Mouse (Mus musculus) left cerebral cortex, adult 11 months (tissue): ENCODE results near the gene Olfr1359.
"Not testable (repeated sequence)": the region's sequence is repeated elsewhere in the genome, so short reads cannot be mapped to it uniquely, and the experiment has no call there.

ENCODE experiments used
- DNase-seq: peaks from one replicate; pipeline ENCODE4 v3.0.0; 2022; ENCODE audit warnings: low spot score

Olfr1359 gene

DNA sequence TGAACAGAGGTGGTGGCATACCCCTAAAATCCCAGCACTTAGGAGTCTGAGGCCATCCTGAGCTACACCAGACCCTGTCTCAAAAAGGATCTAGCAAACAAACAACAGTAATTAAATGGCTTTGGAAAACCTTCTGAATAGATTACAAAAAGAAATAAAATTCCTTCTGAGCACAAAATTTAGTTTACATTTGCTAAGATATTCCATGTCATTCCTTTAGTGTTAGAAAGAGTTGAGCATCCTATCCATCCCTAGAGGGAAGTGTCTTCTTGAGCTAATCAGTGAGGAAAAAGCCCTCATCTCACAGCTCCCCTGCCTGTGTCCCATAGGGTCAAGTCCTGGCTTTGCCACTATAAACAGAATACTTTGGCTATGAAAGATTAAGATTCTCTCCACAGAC is at the start of gene Olfr1359:
Gene Olfr1359, plus strand, starts transcription at position 301 of the 400 bp plus-strand sequence.
- DNase-seq, result no peak

DNA sequence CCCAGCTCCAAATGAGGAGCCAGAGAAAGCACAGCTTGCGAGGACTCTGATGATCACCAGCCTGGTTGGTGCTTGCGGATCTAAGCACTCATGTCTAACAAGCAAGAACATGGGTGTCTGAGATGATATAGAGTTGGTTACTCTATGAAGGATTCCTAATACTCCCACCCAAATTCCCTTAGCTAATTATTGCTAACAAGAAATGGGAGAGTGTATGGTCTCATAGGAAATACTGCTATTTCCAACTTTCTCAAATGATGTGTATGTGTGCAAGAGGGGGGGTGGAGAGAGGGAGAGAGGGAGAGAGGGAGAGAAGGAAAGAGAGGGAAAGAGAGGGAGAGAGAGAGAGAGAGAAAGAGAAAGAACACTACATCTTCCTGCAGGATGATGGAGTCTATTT is 34.6 kb upstream of the Olfr1359 start, which contains the start of gene Olfr1361:
Gene Olfr1361, minus strand, starts transcription at position 101 of the 400 bp plus-strand sequence.
- no peak for DNase-seq

DNA sequence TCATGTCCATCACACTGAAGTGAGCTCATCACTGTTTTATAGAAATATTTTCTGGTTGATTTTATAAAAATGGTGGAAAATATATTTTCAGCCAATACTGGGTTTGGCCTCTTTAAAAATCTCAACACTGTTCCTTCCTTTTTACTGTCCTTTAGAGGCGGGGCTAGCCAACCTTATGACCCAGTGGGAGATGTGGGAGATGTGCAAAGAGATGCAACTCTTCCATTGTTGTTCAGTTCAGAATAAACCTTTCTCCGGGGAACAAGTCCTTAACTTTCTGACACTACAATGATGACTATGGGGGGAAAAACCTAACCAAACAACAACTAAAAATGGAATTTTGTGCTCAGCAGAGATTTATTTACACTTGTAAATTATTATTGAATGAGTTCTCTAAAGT is 20.6 kb upstream of the Olfr1359 start, which contains the start of gene Olfr1360:
Gene Olfr1360, minus strand, starts transcription at position 101 of the 400 bp plus-strand sequence.
- no peak for DNase-seq

DNA sequence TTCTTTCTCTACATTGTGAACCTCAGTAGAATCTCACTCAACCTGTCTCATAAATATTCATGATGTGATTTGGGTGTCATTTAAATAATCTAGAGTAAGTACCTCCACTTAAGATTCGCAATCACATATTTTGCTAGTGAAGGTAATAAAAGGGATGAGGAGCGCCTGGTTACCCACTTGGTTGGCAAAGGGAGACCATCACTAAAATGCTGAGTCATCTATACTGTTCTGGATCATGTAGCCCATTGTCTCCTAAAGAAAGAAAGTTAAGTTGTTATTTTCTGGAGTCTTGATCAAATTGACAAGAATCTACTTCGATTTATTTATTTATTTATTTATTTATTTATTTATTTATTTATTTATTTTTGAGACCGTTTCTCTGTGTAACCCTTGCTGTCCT is 8.8 kb downstream of the Olfr1359 start:
- no peak for DNase-seq

DNA sequence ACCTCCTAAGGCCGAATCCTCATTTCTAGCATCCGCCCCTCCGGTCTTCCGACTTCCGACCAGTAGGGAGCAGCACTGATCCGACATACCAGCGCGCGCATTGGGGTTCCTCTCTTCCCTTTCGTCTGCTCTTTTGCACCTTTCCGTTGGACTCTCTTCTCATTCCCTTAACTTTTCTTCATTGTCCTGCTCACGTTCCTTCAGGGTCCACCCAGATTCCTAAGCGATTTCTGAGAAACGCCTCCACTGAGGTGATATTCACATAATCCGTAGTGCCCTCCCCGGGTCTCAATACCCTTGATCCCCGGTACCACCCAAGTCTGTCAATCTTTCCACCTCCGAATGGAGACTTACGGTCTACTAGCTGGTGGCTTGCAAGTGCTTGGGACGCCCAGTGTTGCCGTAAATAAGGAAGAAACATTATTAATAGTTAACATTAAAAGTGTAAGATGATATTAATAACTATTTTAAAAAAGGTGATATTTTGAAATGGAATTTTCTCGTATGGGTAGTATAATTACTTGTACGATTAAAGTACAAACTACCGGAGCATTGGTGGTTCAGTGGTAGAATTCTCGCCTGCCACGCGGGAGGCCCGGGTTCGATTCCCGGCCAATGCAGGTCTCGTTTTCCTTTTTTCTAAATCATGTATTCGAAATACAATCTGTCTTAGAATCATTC is 12.3 kb downstream of the Olfr1359 start:
- DNase-seq, result peak; percentile 85

DNA sequence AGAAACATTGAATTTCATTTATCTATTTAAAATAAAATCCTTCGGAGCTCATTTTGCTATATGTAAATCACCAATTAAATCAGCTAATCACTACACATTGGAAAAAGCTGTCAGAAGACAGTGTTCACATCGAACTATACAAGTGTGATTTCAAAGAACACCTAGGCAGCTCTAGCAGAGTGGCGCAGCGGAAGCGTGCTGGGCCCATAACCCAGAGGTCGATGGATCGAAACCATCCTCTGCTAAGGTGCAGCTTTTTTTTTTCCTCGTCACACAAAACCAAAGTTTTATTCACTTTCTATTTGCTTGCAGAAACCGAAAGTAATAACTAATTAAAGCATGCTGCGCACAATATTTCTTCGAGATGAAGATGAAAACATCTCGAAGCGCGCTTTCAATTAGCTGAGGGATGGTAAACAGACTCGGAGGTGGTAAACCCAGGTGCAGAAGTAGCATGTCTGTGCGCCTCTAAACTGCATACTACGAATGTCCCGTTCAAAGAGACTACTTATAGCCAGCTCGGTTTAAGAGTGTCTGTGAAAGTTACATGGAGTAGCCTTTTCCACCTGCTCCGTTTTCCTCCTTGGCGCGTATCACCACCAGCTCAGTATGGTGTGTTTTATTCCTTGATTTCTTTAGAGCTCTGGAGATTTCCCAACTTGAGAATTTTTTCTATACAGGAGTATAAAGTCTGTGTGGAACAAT is 13.1 kb downstream of the Olfr1359 start:
- DNase-seq, result no peak

DNA sequence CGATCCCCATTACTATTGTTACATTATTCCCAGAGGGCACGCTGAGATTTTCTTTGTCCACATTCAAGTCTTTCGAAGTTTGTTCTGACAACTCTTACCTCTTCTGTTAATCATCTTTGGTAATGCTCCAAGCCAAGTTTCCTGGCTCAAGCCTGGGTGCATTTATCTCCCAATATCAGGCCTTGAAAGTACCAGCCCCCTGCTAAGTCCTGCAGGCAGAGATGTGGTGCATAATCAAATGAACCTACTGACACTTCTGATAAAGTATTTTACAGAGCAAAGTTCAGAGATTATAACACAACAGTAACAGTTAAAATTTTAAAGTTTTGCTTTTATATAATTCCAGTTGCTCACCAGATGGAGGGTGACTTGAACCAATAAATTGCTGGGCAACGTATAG is 13.8 kb downstream of the Olfr1359 start:
- no peak for DNase-seq

DNA sequence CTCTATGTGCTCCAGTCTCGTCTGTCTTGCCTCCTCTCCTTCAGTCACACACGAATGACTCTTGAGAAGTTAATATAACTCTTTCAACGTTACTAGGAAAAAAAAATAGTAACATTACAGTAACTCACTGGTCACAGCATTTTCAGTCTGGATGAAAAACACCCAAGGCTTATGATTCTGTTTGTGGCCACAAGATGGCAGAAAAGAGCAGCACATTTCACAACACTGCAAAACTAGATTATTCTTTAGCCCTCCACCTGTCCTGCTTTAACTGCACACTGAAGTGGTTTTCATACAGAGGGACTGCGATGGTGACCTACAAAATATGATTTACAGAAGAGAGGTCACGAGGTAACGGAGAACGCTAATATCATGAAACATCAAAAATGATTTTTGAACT is 16.8 kb downstream of the Olfr1359 start:
- DNase-seq, result no peak

DNA sequence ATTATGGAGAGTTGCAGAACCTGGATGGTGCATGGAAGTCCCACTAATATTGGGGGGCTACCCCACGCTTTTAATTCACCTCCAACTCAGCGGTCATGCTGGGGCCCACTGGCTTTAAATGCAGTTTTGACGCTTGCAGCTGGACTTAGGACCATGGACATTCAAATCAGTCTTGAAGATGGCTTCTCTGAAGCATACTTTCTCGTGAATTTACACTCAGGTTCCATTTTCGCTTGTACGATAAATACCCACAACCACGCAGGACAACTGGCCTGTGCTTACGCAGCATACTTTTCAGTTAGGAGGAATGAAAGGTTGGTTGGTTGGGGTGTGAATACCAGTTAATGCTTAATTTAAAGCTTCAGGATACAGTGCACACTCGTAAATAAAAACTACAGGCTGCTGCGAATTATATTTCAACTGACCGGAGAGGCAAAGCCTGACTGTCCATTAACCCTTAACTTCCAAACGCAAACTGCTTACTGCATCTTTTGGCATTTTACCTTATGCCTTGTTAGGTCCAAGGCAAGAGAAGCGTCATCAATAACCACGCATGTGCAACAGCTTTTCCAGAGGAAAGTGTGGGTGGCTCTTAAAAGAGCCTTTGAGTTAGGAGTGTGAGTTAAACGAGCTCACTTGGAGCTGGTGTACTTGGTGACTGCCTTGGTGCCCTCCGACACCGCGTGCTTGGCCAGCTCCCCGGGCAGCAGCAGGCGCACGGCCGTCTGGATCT is 17.4 kb downstream of the Olfr1359 start:
- no peak for DNase-seq

DNA sequence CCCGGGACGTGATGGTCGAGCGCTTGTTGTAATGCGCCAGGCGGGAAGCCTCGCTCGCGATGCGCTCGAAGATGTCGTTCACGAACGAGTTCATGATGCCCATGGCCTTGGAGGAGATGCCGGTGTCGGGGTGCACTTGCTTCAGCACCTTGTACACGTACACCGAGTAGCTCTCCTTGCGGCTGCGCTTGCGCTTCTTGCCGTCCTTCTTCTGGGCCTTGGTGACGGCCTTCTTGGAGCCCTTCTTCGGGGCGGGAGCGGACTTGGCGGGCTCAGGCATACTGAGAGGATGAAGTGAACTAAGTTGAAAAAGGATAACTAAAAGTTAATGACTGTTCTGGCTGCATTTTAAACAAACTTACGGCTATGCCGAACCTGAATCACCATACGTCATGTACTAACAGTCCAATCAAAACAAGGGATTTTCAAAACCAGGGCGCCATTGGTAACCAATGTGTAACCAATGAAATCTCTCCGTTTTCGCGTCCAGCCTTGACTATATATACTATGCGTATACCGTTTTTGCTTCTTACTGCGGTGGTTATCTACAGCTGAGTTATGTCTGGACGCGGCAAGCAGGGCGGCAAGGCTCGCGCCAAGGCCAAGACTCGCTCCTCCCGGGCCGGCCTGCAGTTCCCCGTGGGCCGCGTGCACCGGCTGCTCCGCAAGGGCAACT is 18.1 kb downstream of the Olfr1359 start, which contains the start of the genes Hist1h2bl and Hist1h2ai:
Gene Hist1h2bl, minus strand, starts transcription at position 280 of the 676 bp plus-strand sequence.
Gene Hist1h2ai, plus strand, starts transcription at position 559 of the 676 bp plus-strand sequence.
- peak; percentile 92 for DNase-seq

DNA sequence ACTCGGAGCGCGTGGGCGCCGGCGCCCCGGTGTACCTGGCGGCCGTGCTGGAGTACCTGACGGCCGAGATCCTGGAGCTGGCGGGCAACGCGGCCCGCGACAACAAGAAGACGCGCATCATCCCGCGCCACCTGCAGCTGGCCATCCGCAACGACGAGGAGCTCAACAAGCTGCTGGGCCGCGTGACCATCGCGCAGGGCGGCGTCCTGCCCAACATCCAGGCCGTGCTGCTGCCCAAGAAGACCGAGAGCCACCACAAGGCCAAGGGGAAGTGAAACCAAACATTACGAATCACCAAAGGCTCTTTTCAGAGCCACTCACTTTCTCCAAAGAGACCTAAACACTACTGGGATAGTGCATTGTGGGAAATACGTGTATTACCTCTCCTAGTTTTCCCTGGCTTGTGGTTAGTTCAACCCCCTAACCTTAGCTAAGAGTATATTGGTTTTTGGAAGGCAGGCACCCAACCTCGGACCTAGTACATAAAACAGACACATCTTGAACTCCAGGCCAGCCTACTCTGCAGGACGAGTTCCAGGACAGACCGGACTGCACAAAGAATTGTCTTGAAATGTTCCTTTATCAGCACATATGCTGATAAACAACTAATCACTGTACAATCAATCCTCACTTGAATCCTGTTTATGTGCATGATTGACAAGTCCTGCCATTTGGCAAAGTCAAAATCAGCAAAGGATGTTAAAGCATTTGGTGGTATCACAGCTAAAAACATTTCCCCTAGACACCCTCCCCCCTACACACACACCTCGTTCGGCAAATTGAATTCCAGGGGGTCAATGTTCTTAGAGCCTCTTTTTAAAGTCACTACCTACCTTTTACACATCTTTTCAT is 18.9 kb downstream of the Olfr1359 start:
- DNase-seq, result not testable (repeated sequence)

DNA sequence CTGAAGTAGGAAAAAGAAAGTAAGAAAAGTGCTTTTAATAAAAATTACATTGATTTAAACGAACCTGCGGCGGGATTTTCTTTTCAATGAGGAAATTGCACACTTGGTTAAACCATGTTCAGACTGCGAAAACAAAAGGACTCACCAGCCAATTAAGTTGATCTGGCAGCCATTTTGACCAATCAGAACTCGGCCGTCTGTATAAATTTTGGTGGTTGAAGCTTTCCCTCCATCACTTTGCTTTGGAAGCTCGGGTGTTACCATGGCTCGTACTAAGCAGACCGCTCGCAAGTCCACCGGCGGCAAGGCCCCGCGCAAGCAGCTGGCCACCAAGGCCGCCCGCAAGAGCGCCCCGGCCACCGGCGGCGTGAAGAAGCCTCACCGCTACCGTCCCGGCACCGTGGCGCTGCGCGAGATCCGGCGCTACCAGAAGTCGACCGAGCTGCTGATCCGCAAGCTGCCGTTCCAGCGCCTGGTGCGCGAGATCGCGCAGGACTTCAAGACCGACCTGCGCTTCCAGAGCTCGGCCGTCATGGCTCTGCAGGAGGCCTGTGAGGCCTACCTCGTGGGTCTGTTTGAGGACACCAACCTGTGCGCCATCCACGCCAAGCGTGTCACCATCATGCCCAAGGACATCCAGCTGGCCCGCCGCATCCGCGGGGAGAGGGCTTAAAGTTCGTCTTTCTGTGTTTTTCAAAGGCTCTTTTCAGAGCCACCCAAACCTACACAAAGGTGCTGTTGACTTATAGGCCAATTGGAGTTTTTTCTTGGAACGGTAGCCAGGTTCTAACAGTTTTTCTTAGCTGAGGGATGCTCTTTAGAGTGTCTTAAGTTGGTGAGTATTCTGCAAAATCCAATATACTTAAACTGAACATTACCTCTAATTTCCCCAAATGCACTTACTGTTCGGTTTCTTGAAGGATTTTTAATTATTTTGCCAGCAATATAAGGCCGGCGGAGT is 19.8 kb downstream of the Olfr1359 start, which contains the start of gene Hist1h3h:
Gene Hist1h3h, plus strand, starts transcription at position 263 of the 961 bp plus-strand sequence.
- peak; percentile 85 for DNase-seq

DNA sequence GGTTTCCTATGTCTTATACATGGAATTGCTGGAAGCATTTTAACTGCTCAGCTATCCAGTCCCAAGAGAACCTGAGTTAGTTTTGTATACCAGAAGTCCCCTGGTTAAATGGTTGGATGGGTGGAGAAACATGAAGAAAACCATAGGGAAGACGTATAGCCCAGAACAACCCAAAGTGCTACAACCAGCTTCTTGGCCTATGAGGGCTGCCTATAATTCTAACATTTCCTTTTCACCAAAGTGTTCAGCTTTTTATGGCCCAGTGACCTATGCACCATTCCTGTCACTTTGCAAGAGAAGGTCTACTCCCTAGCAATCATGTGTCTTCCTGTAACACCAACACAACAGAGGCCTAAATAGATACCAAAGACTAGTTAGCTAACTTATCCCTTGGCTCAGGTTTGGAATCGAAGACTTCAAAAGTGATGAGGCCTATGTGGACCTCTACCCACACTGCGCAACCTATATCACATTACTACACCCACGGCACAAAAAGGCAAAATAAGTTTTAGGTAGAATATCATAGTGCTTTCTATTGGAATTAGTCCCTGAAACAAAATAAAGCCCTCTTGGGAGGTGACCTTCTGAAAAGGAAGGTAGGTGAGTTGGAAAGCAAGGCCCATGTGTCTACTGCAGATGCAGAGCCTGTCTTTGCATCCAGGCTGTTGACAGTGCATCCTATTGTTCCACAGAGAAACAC is 20.6 kb downstream of the Olfr1359 start:
- no peak for DNase-seq

DNA sequence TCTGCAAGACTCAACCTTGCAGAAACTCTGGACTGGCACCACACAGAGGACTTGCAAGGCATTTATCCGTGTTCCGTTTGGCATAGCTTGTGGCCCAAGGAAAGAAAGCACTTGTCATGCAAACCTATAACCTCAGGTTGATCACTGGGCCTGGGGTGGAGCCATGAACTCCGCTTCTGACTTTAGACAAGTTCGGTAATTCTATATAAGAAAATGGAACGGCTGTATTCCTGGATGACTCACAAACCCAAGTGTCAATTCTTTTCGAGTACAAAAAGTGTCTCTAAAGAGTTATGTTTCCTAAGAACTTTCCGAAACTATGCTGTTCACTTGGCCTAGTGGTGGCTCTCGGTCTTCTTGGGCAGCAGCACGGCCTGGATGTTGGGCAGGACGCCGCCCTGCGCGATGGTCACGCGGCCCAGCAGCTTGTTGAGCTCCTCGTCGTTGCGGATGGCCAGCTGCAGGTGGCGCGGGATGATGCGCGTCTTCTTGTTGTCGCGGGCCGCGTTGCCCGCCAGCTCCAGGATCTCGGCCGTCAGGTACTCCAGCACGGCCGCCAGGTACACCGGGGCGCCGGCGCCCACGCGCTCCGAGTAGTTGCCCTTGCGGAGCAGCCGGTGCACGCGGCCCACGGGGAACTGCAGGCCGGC is 23.3 kb downstream of the Olfr1359 start:
- not testable (repeated sequence) for DNase-seq

DNA sequence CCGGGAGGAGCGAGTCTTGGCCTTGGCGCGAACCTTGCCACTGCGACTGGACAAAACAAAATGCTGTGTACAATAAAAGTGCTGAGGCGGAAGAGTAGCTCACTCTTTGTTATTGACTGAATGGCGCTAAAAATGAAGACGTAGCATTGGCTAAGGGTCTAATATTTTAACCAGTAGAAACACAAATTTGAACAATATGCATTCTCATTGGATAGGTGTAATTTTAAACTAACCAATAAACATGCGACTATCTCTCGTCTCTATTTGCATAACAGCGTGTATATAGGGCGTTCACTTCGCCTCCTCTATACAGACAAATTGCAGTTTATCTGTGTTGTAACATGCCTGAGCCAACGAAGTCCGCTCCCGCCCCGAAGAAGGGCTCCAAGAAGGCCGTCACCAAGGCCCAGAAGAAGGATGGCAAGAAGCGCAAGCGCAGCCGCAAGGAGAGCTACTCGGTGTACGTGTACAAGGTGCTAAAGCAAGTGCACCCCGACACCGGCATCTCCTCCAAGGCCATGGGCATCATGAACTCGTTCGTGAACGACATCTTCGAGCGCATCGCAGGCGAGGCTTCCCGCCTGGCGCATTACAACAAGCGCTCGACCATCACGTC is 24.0 kb downstream of the Olfr1359 start, which contains the start of gene Hist1h2bm:
Gene Hist1h2bm, plus strand, starts transcription at position 288 of the 616 bp plus-strand sequence.
- peak; percentile 77 for DNase-seq

DNA sequence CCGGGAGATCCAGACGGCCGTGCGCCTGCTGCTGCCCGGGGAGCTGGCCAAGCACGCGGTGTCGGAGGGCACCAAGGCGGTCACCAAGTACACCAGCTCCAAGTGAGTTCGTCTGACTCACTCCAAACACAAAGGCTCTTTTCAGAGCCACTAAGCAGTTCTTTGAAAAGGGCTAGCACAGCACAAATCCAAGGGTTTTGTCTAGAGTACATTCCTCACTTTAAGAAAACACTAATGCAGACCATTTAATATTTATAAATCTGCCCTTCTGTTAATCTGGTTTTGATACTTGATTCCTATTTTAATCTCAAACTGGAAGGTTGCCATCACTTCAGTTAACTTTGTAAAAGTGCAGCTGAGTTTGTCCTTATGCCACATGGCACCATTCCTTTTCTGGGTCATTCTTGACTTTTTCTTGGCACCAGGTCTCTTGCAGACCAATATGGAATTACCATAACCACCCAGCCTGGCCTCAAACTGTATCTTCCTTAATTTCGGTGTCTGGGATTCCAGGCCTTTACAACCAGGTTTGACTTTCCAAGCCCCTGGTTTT is 24.5 kb downstream of the Olfr1359 start:
- no peak for DNase-seq

DNA sequence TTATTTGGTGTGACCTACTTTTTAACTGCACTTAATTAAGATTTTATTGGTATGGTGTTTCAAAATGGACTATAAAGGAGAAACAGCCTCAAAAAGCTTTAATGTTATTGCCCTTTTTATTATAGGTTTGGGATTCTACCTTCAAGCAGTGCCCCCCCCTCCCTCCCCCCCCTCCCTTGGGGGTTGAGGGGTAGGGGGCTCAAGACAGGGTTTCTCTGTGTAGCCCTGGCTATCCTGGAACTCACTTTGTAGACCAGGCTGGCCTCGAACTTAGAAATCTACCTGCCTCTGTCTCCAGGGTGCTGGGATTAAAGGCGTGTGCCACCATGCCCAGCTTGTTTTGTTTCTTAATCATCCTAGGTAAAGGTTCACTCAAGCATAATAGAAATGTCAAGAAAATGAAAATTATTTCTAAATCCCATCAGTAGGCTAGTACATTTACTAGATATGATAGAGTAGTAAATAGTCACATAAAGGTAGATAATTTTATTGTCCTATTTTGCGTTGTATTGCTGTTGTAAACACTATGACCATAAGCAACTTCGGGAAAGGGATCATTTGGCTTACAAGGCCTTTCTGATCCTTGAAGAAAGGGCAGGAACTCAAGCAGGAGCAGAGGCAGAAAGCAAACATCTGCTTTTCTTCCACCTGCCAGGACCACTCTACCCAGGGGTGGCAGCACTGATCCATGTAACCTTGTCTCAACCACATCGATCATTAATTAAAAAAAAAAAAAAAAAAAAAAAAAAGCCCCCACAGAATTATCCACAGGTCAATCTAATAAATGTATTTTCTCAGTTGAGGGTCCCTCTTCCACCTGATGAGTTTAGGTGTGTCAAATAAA is 25.3 kb downstream of the Olfr1359 start:
- DNase-seq, result no peak
